Mouse (Mus musculus): ENCODE measurements around the gene Tmem198.

DNA sequence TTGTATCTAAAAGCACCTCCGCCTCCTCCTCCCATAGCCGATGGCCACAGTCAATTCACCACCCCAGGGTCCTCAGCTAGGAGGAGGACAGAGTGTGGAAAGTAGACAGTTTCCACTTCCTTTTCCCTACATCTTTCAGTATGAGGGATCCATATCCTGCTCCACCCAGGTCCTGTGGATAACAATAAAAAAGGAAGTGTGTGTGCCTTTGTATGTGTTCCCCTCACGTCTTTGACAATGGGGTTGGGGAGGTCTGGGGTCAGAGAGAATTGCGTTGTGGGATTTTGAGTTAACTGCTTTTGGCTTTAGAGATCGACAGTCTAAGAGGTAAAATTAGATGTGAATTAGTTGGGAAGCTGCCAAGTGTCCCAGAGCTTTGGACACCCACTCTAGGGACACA lies 30.8 kb downstream of the Tmem198 start:
- TF ChIP-seq CTCF (IDR thresholded peaks at IDR 0.05) (no peak), EP300 (IDR thresholded peaks at IDR 0.05) (peak; percentile 84)
